Mouse (Mus musculus): ENCODE data around the gene Kif22. TPM values are rescaled to one million over a fixed set of nuclear protein-coding genes. Genes with fewer than 3 reads are reported as not detected.

The Kif22 gene
- polyA plus RNA-seq, 1 experiment from 2014 or later = 74.3 TPM

GRCm38 (mm10) chr7:127014993-127015392 is 27.3 kb downstream of the Kif22 start:
- Histone ChIP-seq H3K36me3 (ENCODE audit: control insufficient read depth, insufficient read depth, low read length) (peaks cover 31% of the 10 kb centered on the region), H3K9me3 (ENCODE audit: control insufficient read depth, low read length) (no peaks in the 10 kb centered on the region), H3K27ac (replicated peaks in 1 of 2; ENCODE audit: control insufficient read depth in 1 of 2, insufficient read depth in 1 of 2, low read depth in 2 of 2, low read length in 2 of 2) (no peak overlapping the region), H3K4me2 (ENCODE audit: low read length) (peak overlapping the region; percentile 67; the same call in 1 of the 2 replicates), H3K4me3 (ENCODE audit: control insufficient read depth in 1 of 2, insufficient read depth in 1 of 2, low read depth in 1 of 2, low read length in 2 of 2) (no peak overlapping the region), H3K4me1 (ENCODE audit: control insufficient read depth in 2 of 2, insufficient read depth in 2 of 2, low read length in 2 of 2) (peaks cover 15 to 32% of the 10 kb centered on the region in 2 experiments), H3K27me3 (ENCODE audit: control insufficient read depth, insufficient read depth, low read length) (no peaks in the 10 kb centered on the region), H3K9ac (ENCODE audit: low read length) (peak overlapping the region; percentile 16; the same call in 1 of the 2 replicates)
- ATAC-seq (ENCODE audit: insufficient number of reproducible peaks, insufficient read depth, low FRiP score, low read depth) = no peak
- 89% methylated on average over 12 of the region's 12 CpGs for WGBS

DNA sequence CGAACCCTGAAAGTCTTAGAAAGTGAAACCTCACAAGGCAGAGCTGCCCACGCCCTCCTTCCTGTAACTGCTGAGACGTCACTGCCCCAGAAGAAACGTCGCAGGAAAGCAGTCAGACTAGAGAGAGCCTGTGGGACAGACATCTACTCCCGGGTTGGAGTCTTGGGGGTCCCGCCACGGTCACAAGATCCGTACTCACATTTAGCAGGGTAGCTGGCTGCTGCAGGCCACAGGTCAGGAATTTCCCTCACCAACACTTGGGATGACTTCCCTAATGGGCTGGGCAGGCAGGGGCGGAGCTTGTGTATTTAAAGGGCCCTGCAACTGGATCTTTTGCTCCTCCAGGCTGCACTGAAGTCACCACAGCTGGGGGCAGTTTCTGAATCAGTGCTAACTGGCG is 28.0 kb downstream of the Kif22 start, which contains the start of gene Mvp:
Gene Mvp (minus strand): TSS at position 302 of the 400 bp plus-strand sequence.
- Histone ChIP-seq H3K27ac (replicated peaks in 1 of 2; ENCODE audit: control insufficient read depth in 1 of 2, insufficient read depth in 1 of 2, low read depth in 2 of 2, low read length in 2 of 2) (no peak within 1 kb of the TSS), H3K4me2 (ENCODE audit: low read length) (peak within 1 kb of the TSS; percentile 81), H3K4me1 (ENCODE audit: control insufficient read depth in 2 of 2, insufficient read depth in 2 of 2, low read length in 2 of 2) (peaks cover 15 to 31% of the 10 kb centered on the region in 2 experiments), H3K4me3 (ENCODE audit: control insufficient read depth in 1 of 2, insufficient read depth in 1 of 2, low read depth in 1 of 2, low read length in 2 of 2) (peak within 1 kb of the TSS; percentile 46 to 62), H3K36me3 (ENCODE audit: control insufficient read depth, insufficient read depth, low read length) (peaks cover 31% of the 10 kb centered on the region), H3K27me3 (ENCODE audit: control insufficient read depth, insufficient read depth, low read length) (no peaks in the 10 kb centered on the region), H3K9me3 (ENCODE audit: control insufficient read depth, low read length) (no peaks in the 10 kb centered on the region), H3K9ac (ENCODE audit: low read length) (peak within 1 kb of the TSS; percentile 63)
- no peak for ATAC-seq (ENCODE audit: insufficient number of reproducible peaks, insufficient read depth, low FRiP score, low read depth)
- 26% methylated on average over 11 of the region's 11 CpGs for WGBS

GRCm38 (mm10) chr7:127013385-127013784 is 28.9 kb downstream of the Kif22 start:
- H3K9ac ChIP-seq (ENCODE audit: low read length) = no peak overlapping the region
- ATAC-seq (ENCODE audit: insufficient number of reproducible peaks, insufficient read depth, low FRiP score, low read depth) = no peak
- peak overlapping the region; percentile 67 for H3K4me2 ChIP-seq (ENCODE audit: low read length)
- H3K4me3 ChIP-seq (ENCODE audit: control insufficient read depth in 1 of 2, insufficient read depth in 1 of 2, low read depth in 1 of 2, low read length in 2 of 2) = no peak overlapping the region
- 90% methylated on average over 6 of the region's 6 CpGs for WGBS
- H3K27ac ChIP-seq (replicated peaks in 1 of 2; ENCODE audit: control insufficient read depth in 1 of 2, insufficient read depth in 1 of 2, low read depth in 2 of 2, low read length in 2 of 2) = no peak overlapping the region
- peaks cover 31% of the 10 kb centered on the region for H3K36me3 ChIP-seq (ENCODE audit: control insufficient read depth, insufficient read depth, low read length)
- no peaks in the 10 kb centered on the region for H3K9me3 ChIP-seq (ENCODE audit: control insufficient read depth, low read length)
- peaks cover 18 to 36% of the 10 kb centered on the region in 2 experiments for H3K4me1 ChIP-seq (ENCODE audit: control insufficient read depth in 2 of 2, insufficient read depth in 2 of 2, low read length in 2 of 2)
- no peaks in the 10 kb centered on the region for H3K27me3 ChIP-seq (ENCODE audit: control insufficient read depth, insufficient read depth, low read length)

DNA sequence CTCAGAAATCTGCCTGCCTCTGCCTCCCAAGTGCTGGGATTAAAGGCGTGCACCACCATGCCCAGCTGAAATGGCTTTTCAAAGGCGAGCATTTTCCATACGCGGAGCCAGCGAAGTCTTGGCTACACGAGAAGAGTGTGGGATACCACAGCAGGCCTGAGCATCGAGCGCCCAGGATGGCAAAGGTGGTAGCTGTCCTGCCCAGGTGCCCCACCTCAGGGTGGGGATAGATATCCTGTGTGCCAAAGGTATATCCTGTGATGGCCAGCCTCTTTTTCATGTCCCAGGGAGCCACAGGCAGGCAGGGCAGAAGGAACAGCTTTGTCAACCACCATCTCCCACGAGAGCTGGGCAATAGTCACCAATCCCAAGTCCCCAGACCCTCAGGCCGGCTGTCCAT is 29.4 kb downstream of the Kif22 start:
- Histone ChIP-seq H3K27ac (replicated peaks in 1 of 2; ENCODE audit: control insufficient read depth in 1 of 2, insufficient read depth in 1 of 2, low read depth in 2 of 2, low read length in 2 of 2) (no peak overlapping the region), H3K36me3 (ENCODE audit: control insufficient read depth, insufficient read depth, low read length) (peaks cover 31% of the 10 kb centered on the region), H3K4me3 (ENCODE audit: control insufficient read depth in 1 of 2, insufficient read depth in 1 of 2, low read depth in 1 of 2, low read length in 2 of 2) (no peak overlapping the region), H3K4me1 (ENCODE audit: control insufficient read depth in 2 of 2, insufficient read depth in 2 of 2, low read length in 2 of 2) (peaks cover 21 to 36% of the 10 kb centered on the region in 2 experiments), H3K27me3 (ENCODE audit: control insufficient read depth, insufficient read depth, low read length) (no peaks in the 10 kb centered on the region), H3K9ac (ENCODE audit: low read length) (no peak overlapping the region), H3K9me3 (ENCODE audit: control insufficient read depth, low read length) (no peaks in the 10 kb centered on the region), H3K4me2 (ENCODE audit: low read length) (no peak overlapping the region)
- 91% methylated on average over 10 of the region's 10 CpGs for WGBS
- no peak for ATAC-seq (ENCODE audit: insufficient number of reproducible peaks, insufficient read depth, low FRiP score, low read depth)

GRCm38 (mm10) chr7:127012374-127012773 is 29.9 kb downstream of the Kif22 start:
- 71% methylated on average over 6 of the region's 6 CpGs for WGBS
- Histone ChIP-seq H3K9ac (ENCODE audit: low read length) (no peak overlapping the region), H3K9me3 (ENCODE audit: control insufficient read depth, low read length) (no peaks in the 10 kb centered on the region), H3K4me1 (ENCODE audit: control insufficient read depth in 2 of 2, insufficient read depth in 2 of 2, low read length in 2 of 2) (peaks cover 21 to 32% of the 10 kb centered on the region in 2 experiments), H3K4me3 (ENCODE audit: control insufficient read depth in 1 of 2, insufficient read depth in 1 of 2, low read depth in 1 of 2, low read length in 2 of 2) (no peak overlapping the region), H3K27ac (replicated peaks in 1 of 2; ENCODE audit: control insufficient read depth in 1 of 2, insufficient read depth in 1 of 2, low read depth in 2 of 2, low read length in 2 of 2) (no peak overlapping the region), H3K4me2 (ENCODE audit: low read length) (no peak overlapping the region), H3K27me3 (ENCODE audit: control insufficient read depth, insufficient read depth, low read length) (no peaks in the 10 kb centered on the region), H3K36me3 (ENCODE audit: control insufficient read depth, insufficient read depth, low read length) (peaks cover 31% of the 10 kb centered on the region)
- ATAC-seq (ENCODE audit: insufficient number of reproducible peaks, insufficient read depth, low FRiP score, low read depth) = no peak

GRCm38 (mm10) chr7:127011717-127012116 is 30.6 kb downstream of the Kif22 start:
- H3K4me2 ChIP-seq (ENCODE audit: low read length) = no peak overlapping the region
- H3K27me3 ChIP-seq (ENCODE audit: control insufficient read depth, insufficient read depth, low read length) = no peaks in the 10 kb centered on the region
- ATAC-seq (ENCODE audit: insufficient number of reproducible peaks, insufficient read depth, low FRiP score, low read depth) = no peak
- H3K9ac ChIP-seq (ENCODE audit: low read length) = no peak overlapping the region
- WGBS = 65% methylated on average over 2 of the region's 2 CpGs
- no peak overlapping the region for H3K27ac ChIP-seq (replicated peaks in 1 of 2; ENCODE audit: control insufficient read depth in 1 of 2, insufficient read depth in 1 of 2, low read depth in 2 of 2, low read length in 2 of 2)
- peaks cover 31% of the 10 kb centered on the region for H3K36me3 ChIP-seq (ENCODE audit: control insufficient read depth, insufficient read depth, low read length)
- H3K4me1 ChIP-seq (ENCODE audit: control insufficient read depth in 2 of 2, insufficient read depth in 2 of 2, low read length in 2 of 2) = peaks cover 21 to 32% of the 10 kb centered on the region in 2 experiments
- no peaks in the 10 kb centered on the region for H3K9me3 ChIP-seq (ENCODE audit: control insufficient read depth, low read length)
- no peak overlapping the region for H3K4me3 ChIP-seq (ENCODE audit: control insufficient read depth in 1 of 2, insufficient read depth in 1 of 2, low read depth in 1 of 2, low read length in 2 of 2)

DNA sequence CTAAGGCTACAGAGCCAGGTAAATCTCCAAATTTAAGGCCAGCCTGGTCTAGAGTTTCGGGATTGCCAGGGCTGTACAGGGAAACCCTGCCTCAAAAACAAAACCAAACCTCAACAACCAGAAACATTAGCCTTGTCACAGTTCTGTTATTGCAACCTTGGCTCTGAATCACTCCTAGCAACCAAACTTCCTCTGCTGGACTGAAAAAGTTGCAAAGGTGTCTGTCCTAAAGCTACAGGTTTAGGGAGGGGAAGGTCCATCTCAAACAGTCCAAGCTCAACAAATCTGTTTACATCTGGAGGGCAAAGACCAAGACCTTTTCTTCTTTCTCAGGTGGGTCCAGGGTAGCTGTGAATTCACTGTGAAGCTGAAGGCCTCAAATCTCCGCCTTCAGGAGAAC is 31.2 kb downstream of the Kif22 start:
- Histone ChIP-seq H3K4me1 (ENCODE audit: control insufficient read depth in 2 of 2, insufficient read depth in 2 of 2, low read length in 2 of 2) (peaks cover 23 to 32% of the 10 kb centered on the region in 2 experiments), H3K27me3 (ENCODE audit: control insufficient read depth, insufficient read depth, low read length) (no peaks in the 10 kb centered on the region), H3K4me3 (ENCODE audit: control insufficient read depth in 1 of 2, insufficient read depth in 1 of 2, low read depth in 1 of 2, low read length in 2 of 2) (no peak overlapping the region), H3K36me3 (ENCODE audit: control insufficient read depth, insufficient read depth, low read length) (peaks cover 31% of the 10 kb centered on the region), H3K4me2 (ENCODE audit: low read length) (no peak overlapping the region), H3K27ac (replicated peaks in 1 of 2; ENCODE audit: control insufficient read depth in 1 of 2, insufficient read depth in 1 of 2, low read depth in 2 of 2, low read length in 2 of 2) (no peak overlapping the region), H3K9me3 (ENCODE audit: control insufficient read depth, low read length) (no peaks in the 10 kb centered on the region), H3K9ac (ENCODE audit: low read length) (no peak overlapping the region)
- ATAC-seq (ENCODE audit: insufficient number of reproducible peaks, insufficient read depth, low FRiP score, low read depth) = no peak
- 96% methylated on average over 2 of the region's 2 CpGs for WGBS

All from heart, embryonic 14.5 days (tissue).